Mouse (Mus musculus) liver, embryonic 14.5 days (tissue): ENCODE data around the gene 2610507B11Rik.

Source experiments
- CTCF ChIP-seq: IDR thresholded peaks from 2 replicates; pipeline ENCODE4 v1.5.1; 2016; ENCODE audit warnings: antibody characterized with exemption, low read depth, control low read depth
- EP300 ChIP-seq: IDR thresholded peaks from 2 replicates; pipeline ENCODE4 v1.6.1; 2016; ENCODE audit warnings: antibody characterized with exemption, low read depth

DNA sequence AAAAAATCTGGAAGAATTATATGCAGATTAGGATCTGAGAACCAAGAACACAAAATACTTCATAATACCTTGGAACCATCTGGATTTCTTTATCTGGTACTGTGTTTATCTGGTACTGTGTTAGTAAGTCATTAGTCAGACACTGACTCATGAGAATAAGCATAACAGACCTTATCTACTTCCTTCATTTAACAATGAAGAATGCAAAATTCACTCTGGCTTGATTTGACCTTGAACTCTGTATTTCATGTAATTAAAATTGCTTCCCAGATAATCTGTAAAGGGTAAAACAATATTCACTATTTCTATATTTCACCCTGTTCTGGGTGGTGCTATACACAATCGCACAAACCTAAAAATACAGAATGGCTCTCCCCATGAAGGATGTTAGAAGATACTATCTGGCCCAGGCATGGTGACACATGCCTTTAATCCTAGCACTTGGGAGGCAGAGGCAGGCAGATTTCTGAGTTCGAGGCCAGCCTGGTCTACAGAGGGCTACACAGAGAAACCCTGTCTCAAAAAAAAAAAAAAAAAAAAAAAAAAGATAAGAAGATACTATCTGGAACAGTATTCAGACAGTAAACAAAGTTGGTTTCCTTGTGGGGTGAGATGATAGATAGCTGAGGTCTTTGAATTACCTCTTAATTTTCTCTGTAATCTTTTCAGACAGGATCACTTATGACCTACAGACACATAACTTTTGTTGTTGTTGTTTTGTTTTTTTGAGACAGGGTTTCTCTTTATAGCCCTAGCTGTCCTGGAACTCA is 878 bp upstream of the 2610507B11Rik start:
- TF ChIP-seq CTCF (no peak), EP300 (no peak)
